Mouse (Mus musculus) lung, postnatal 0 days (tissue): ENCODE data around the gene Col9a1.

Experiments
- CTCF ChIP-seq: IDR thresholded peaks from 2 replicates; pipeline ENCODE4 v1.5.1; 2016; ENCODE audit warnings: antibody characterized with exemption, mild to moderate bottlenecking
- EP300 ChIP-seq: IDR thresholded peaks from 2 replicates; pipeline ENCODE4 v1.6.1; 2016; ENCODE audit warnings: antibody characterized with exemption, mild to moderate bottlenecking, control low read depth

DNA sequence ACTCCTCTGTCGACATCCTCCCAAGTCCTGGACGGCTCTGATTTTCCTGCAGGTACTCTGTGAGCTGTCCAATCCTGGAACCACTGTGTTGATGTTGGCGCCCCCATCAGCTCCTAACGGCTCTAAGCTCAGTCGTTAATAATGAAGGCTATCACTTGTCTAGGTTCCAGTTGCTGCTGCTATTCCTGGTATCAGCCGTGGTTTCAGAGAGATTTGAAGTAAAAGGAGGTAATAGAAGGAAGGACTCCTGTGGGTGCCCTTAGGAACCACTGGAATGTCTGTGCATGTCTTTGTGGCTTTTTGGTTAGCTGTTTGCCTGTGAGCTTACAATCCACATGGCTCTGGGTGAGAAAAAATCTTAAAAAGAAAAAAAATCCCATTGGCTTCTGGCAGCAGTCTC, 8.0 kb upstream of the Col9a1 start:
- TF ChIP-seq CTCF (no peak), EP300 (no peak)
